Mouse (Mus musculus) intestine, postnatal 0 days (tissue): ENCODE data around the gene 2210010C04Rik. TPM values are rescaled to one million over a fixed set of nuclear protein-coding genes. Genes with fewer than 3 reads are reported as not detected.
A peak's percentile ranks its signal among the peaks of the same experiment; 100 is the strongest.
"Not testable (repeated sequence)": the region's sequence is repeated elsewhere in the genome, so short reads cannot be mapped to it uniquely, and the experiment has no call there.

Experiments
- ATAC-seq: fragments of 200-750 bp; cut with Nextera tagmentation; 2 replicates; pipeline ENCODE4 v1.8.0; 2017; ENCODE audit warnings: mild to moderate bottlenecking, moderate TSS enrichment, moderate library complexity
- H3K27ac ChIP-seq: fragments of 300-500 bp; sonication (generic); 2 replicates; pipeline ENCODE4 v1.5.1; 2014; ENCODE audit warnings: mild to moderate bottlenecking, low read depth, low read length, moderate library complexity
- H3K27me3 ChIP-seq: fragments of 300-500 bp; sonication (generic); replicated peaks from 2 replicates; pipeline ENCODE4 v1.6.1; 2014; ENCODE audit warnings: low read length, mixed read lengths; ENCODE audit not compliant: control insufficient read depth, insufficient read depth
- H3K36me3 ChIP-seq: fragments of 300-500 bp; sonication (generic); 2 replicates; pipeline ENCODE4 v1.6.1; 2014; ENCODE audit warnings: mild to moderate bottlenecking, moderate library complexity; ENCODE audit not compliant: control insufficient read depth, insufficient read depth
- H3K4me1 ChIP-seq: fragments of 300-500 bp; sonication (generic); replicated peaks from 2 replicates; pipeline ENCODE4 v1.6.1; 2014; ENCODE audit warnings: antibody characterized with exemption, low read length, mixed read lengths; ENCODE audit not compliant: control insufficient read depth, insufficient read depth
- H3K4me2 ChIP-seq: fragments of 300-500 bp; sonication (generic); replicated peaks from 2 replicates; pipeline ENCODE4 v1.6.1; 2014; ENCODE audit warnings: low read depth, mild to moderate bottlenecking, moderate library complexity
- H3K4me3 ChIP-seq: fragments of 300-500 bp; sonication (generic); 2 replicates; pipeline ENCODE4 v1.5.1; 2014; ENCODE audit warnings: low read depth, low read length
- H3K9ac ChIP-seq: fragments of 300-500 bp; sonication (generic); 2 replicates; pipeline ENCODE4 v1.6.1; 2014; ENCODE audit warnings: mild to moderate bottlenecking, low read depth, low read length
- H3K9me3 ChIP-seq: fragments of 300-500 bp; sonication (generic); 2 replicates; pipeline ENCODE4 v1.6.1; 2016; ENCODE audit warnings: mixed run types; ENCODE audit not compliant: control insufficient read depth
- CTCF ChIP-seq: sonication (generic); IDR thresholded peaks from 2 replicates; pipeline ENCODE4 v1.5.1; 2016; ENCODE audit warnings: low read depth, mild to moderate bottlenecking, control low read depth, antibody characterized with exemption, moderate library complexity
- WGBS: fragments of 180-500 bp; shearing (Covaris S2); extraction: QIAGEN DNeasy Blood & Tissue Kit; methylation state at CpG from one replicate; pipeline ENCODE4 v1.1.7; 2014; 5-methylcytosine and 5-hydroxymethylcytosine counted together
- polyA plus RNA-seq: library from polyadenylated mRNA; unstranded; fragments of >200 nt; fragmentation: Nextera tagmentation; extraction: Ambion mirVana; gene quantifications from 2 replicates; pipeline ENCODE4 v1.2.1, GENCODE M21; 2015

The 2210010C04Rik gene
- polyA plus RNA-seq, 1 experiment from 2014 or later = 2.2 TPM

DNA sequence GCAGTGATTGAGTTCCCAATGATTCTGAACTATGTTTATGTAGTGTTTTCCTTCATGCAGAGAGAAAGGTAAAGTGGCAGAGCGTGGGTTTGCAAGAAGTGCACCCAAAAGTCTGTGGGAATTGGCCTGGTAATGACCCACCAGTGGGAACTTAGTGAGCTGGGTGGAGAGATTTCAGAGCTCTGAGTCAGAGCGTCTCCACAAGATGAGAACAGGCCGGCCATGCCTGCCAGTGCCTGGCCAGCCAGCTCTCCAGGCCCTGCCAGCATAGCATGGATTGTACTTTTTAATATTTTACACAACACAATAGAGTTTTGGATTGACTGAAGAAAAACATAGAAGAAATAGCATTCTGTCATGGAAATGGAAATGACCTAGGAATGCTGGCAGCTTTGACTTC, 4.5 kb downstream of the 2210010C04Rik start:
- ATAC-seq = no peak
- H3K27me3 ChIP-seq = no peaks in the 10 kb centered on the region
- no peak overlapping the region for H3K4me3 ChIP-seq
- H3K4me1 ChIP-seq = 0 out of 2 replicates have a peak, but pooled peaks cover 5% of the 10 kb centered on the region
- 89% methylated on average over 3 of the region's 3 CpGs for WGBS
- no peaks in the 10 kb centered on the region for H3K9me3 ChIP-seq
- TF ChIP-seq CTCF = no peak
- no peaks in the 10 kb centered on the region for H3K36me3 ChIP-seq
- no peak overlapping the region for H3K4me2 ChIP-seq
- H3K9ac ChIP-seq = no peak overlapping the region
- no peak overlapping the region for H3K27ac ChIP-seq

DNA sequence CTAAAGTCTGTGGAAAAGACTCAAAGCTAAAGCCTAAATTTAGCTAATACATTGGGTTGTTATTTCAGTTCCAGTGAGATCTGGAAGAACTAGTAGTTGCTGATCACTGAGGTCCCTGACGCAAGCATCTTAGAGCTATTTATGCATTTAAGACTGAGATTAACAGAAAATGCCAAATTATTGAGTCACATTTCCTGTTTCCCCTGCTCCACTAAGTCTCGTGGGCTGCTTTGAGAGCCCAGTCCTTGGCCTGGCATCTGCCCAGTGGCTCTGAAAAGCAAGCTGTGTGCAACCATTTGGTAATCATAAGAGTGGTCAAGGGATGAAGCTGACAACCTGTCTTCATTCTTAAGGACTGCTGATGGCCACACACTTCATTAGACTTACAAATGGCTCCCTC, 8.3 kb downstream of the 2210010C04Rik start:
- Histone ChIP-seq H3K4me2 (no peak overlapping the region), H3K9me3 (no peaks in the 10 kb centered on the region), H3K4me1 (0 out of 2 replicates have a peak, but pooled peaks cover 5% of the 10 kb centered on the region), H3K27ac (no peak overlapping the region), H3K27me3 (no peaks in the 10 kb centered on the region), H3K9ac (no peak overlapping the region), H3K4me3 (no peak overlapping the region), H3K36me3 (no peaks in the 10 kb centered on the region)
- ATAC-seq = no peak
- no peak for TF ChIP-seq CTCF
- 44% methylated on average over 2 of the region's 2 CpGs for WGBS

DNA sequence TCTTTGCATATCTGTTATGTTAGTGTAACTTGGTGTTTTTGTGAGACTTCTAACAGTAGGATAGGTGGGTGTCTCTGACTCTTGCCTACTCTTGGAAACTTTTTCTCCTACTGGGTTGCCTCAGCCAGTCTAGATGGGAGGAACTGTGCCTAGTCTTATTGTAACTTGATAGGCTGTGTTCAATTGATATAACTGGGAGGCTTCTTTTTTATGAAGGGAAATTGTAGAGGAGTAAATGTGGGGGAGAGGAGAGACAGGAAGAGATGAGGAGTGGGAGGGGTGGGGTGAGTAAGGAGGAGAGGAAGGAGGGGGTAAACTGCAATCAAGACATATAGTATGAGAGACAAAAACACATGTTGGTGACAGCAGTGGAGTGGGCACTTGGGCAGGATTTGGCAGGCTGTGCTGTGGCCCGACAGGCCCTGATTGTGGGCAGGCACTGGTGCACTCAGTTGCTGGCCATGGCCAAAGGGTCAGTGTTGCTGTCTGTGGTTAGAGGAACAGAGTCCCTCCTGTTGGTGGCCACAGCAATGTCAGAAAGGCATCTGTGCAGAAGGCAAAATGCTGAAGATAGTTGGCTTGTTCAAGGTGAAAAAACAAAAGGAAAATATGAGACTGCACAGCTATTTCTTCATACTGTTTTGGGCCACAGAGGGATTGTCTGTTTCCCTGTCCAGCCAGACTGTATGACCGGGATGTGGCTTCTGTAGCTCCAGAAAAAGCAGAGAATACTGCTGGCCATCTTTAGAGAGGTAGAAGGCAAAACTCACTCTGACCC, 9.2 kb downstream of the 2210010C04Rik start:
- ATAC-seq = no peak
- 70% methylated on average over 2 of the region's 2 CpGs for WGBS
- Histone ChIP-seq H3K4me1 (0 out of 2 replicates have a peak, but pooled peaks cover 5% of the 10 kb centered on the region), H3K27ac (no peak overlapping the region), H3K9ac (no peak overlapping the region), H3K9me3 (no peaks in the 10 kb centered on the region), H3K4me3 (no peak overlapping the region), H3K4me2 (no peak overlapping the region), H3K27me3 (no peaks in the 10 kb centered on the region), H3K36me3 (no peaks in the 10 kb centered on the region)
- TF ChIP-seq CTCF = no peak

DNA sequence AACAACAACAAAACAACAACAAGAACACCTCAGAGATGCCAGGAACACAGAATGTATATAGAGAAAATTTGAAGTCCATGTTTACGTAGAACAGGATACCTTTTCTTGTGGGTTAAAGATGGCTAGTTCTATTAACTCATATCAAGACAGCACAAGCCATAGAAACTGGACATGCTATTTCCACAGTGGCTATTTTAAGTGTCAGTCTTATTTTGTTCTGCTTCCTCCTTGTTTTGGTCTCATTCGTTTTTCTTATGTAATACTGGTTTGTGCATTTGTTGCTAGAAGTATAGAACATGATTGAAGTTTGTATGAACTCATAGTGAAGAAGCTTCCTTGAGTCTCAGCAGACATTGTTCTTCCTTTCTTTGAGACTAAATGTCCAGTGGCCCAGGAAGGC, 16.2 kb downstream of the 2210010C04Rik start:
- Histone ChIP-seq H3K36me3 (no peaks in the 10 kb centered on the region), H3K9me3 (no peaks in the 10 kb centered on the region), H3K4me3 (no peak overlapping the region), H3K27ac (no peak overlapping the region), H3K4me2 (no peak overlapping the region), H3K9ac (no peak overlapping the region), H3K27me3 (no peaks in the 10 kb centered on the region), H3K4me1 (no peaks in the 10 kb centered on the region)
- ATAC-seq = no peak
- WGBS = 86% methylated on average over 2 of the region's 2 CpGs
- TF ChIP-seq CTCF = no peak

GRCm38 (mm10) chr6:41018629-41019028, 16.7 kb downstream of the 2210010C04Rik start:
- Histone ChIP-seq H3K27me3 (no peaks in the 10 kb centered on the region), H3K9me3 (no peaks in the 10 kb centered on the region), H3K4me2 (no peak overlapping the region), H3K9ac (no peak overlapping the region), H3K27ac (no peak overlapping the region), H3K4me3 (no peak overlapping the region), H3K36me3 (no peaks in the 10 kb centered on the region), H3K4me1 (no peaks in the 10 kb centered on the region)
- ATAC-seq = no peak
- no peak for TF ChIP-seq CTCF
- 36% methylated on average over 2 of the region's 2 CpGs for WGBS

- Histone ChIP-seq H3K36me3 (no peaks in the 10 kb centered on the region), H3K4me2 (no peak overlapping the region), H3K4me1 (no peaks in the 10 kb centered on the region), H3K4me3 (no peak overlapping the region), H3K27me3 (no peaks in the 10 kb centered on the region), H3K9me3 (no peaks in the 10 kb centered on the region), H3K9ac (no peak overlapping the region), H3K27ac (no peak overlapping the region)
- WGBS = 74% methylated on average over 4 of the region's 4 CpGs
- no peak for ATAC-seq
- peak; percentile 36 for TF ChIP-seq CTCF
These were observed 20.2 kb downstream of the 2210010C04Rik start for GRCm38 (mm10) chr6:41015065-41015464.

- H3K4me3 ChIP-seq, H3K36me3 ChIP-seq, H3K4me2 ChIP-seq, H3K27me3 ChIP-seq, H3K9ac ChIP-seq, H3K27ac ChIP-seq, ATAC-seq, H3K9me3 ChIP-seq, H3K4me1 ChIP-seq: not testable (repeated sequence)
These were observed 35.9 kb downstream of the 2210010C04Rik start, which contains the start of gene Gm2663 for GRCm38 (mm10) chr6:40999379-40999778. TSS of gene Gm2663 (minus strand) at chr6:40999479.

Other genes with a start within 250 kb of the 2210010C04Rik start
- not detected in 2 replicates for gene Moxd2, start 148.0 kb downstream of the 2210010C04Rik start, polyA plus RNA-seq
- gene Prss58, start 135.1 kb downstream of the 2210010C04Rik start, polyA plus RNA-seq = not detected in 2 replicates
- gene 1700074P13Rik, start 95.0 kb downstream of the 2210010C04Rik start, polyA plus RNA-seq = not detected in 2 replicates
- gene Gm4744, start 83.6 kb downstream of the 2210010C04Rik start, polyA plus RNA-seq = 0.20 and 0.26 TPM in 2 replicates
- 2.3 and 2.5 TPM in 2 replicates for gene 1810009J06Rik, start 70.8 kb downstream of the 2210010C04Rik start, polyA plus RNA-seq
- 0.93 and 2.5 TPM in 2 replicates for gene Gm2663, start 36.0 kb downstream of the 2210010C04Rik start, polyA plus RNA-seq